Mouse (Mus musculus): Measurements from ENCODE around the gene Mecom. TPM values are rescaled to one million over a fixed set of nuclear protein-coding genes. Genes with fewer than 3 reads are reported as not detected.

Gene Mecom
- polyA plus RNA-seq, 1 experiment from 2014 or later, result 89.3 TPM

- H3K36me3 ChIP-seq (ENCODE audit: control insufficient read depth, insufficient read depth, low read length), result no peaks in the 10 kb centered on the region
- ATAC-seq (ENCODE audit: low FRiP score, low TSS enrichment), result no peak
- WGBS, result 37% methylated on average over 4 of the region's 4 CpGs
- H3K9ac ChIP-seq (ENCODE audit: low read depth, low read length), result no peak overlapping the region
- H3K4me2 ChIP-seq (replicated peaks; ENCODE audit: low read depth, low read length), result no peak overlapping the region
- H3K27ac ChIP-seq (ENCODE audit: low read depth, low read length), result no peak overlapping the region
- peaks cover 21% of the 10 kb centered on the region; the same call in 1 of the 2 replicates for H3K4me1 ChIP-seq (ENCODE audit: control insufficient read depth, insufficient read depth, low read length)
- no peaks in the 10 kb centered on the region for H3K9me3 ChIP-seq (ENCODE audit: control insufficient read depth, low read length)
- H3K4me3 ChIP-seq (ENCODE audit: low read length), result no peak overlapping the region
- peaks cover 18% of the 10 kb centered on the region for H3K27me3 ChIP-seq (ENCODE audit: control insufficient read depth, insufficient read depth, low read length)
Measured at GRCm38 (mm10) chr3:30511062-30511640, 36.7 kb downstream of the Mecom start.

GRCm38 (mm10) chr3:30510646-30511045, 37.2 kb downstream of the Mecom start:
- Histone ChIP-seq H3K27ac (ENCODE audit: low read depth, low read length) (peak overlapping the region; percentile 94; the same call in 1 of the 2 replicates), H3K36me3 (ENCODE audit: control insufficient read depth, insufficient read depth, low read length) (no peaks in the 10 kb centered on the region), H3K27me3 (ENCODE audit: control insufficient read depth, insufficient read depth, low read length) (peaks cover 15% of the 10 kb centered on the region), H3K9me3 (ENCODE audit: control insufficient read depth, low read length) (no peaks in the 10 kb centered on the region), H3K4me1 (ENCODE audit: control insufficient read depth, insufficient read depth, low read length) (peaks cover 26% of the 10 kb centered on the region; the same call in 1 of the 2 replicates), H3K4me2 (replicated peaks; ENCODE audit: low read depth, low read length) (peak overlapping the region; percentile 90; the same call in 1 of the 2 replicates), H3K4me3 (ENCODE audit: low read length) (no peak overlapping the region), H3K9ac (ENCODE audit: low read depth, low read length) (no peak overlapping the region)
- no peak for ATAC-seq (ENCODE audit: low FRiP score, low TSS enrichment)
- WGBS, result 16% methylated on average over 8 of the region's 8 CpGs

GRCm38 (mm10) chr3:30510105-30510504, 37.7 kb downstream of the Mecom start:
- H3K9ac ChIP-seq (ENCODE audit: low read depth, low read length), result peak overlapping the region; percentile 84; the same call in 1 of the 2 replicates
- under 1% methylated on average over 16 of the region's 16 CpGs for WGBS
- H3K4me3 ChIP-seq (ENCODE audit: low read length), result peak overlapping the region; percentile 67
- peaks cover 18% of the 10 kb centered on the region for H3K27me3 ChIP-seq (ENCODE audit: control insufficient read depth, insufficient read depth, low read length)
- no peaks in the 10 kb centered on the region for H3K9me3 ChIP-seq (ENCODE audit: control insufficient read depth, low read length)
- H3K36me3 ChIP-seq (ENCODE audit: control insufficient read depth, insufficient read depth, low read length), result no peaks in the 10 kb centered on the region
- no peak for ATAC-seq (ENCODE audit: low FRiP score, low TSS enrichment)
- H3K27ac ChIP-seq (ENCODE audit: low read depth, low read length), result peak overlapping the region; percentile 94; the same call in 1 of the 2 replicates
- H3K4me2 ChIP-seq (replicated peaks; ENCODE audit: low read depth, low read length), result peak overlapping the region; percentile 90
- peaks cover 31% of the 10 kb centered on the region; the same call in 1 of the 2 replicates for H3K4me1 ChIP-seq (ENCODE audit: control insufficient read depth, insufficient read depth, low read length)

- Histone ChIP-seq H3K4me3 (ENCODE audit: low read length) (peak overlapping the region; percentile 67), H3K4me1 (ENCODE audit: control insufficient read depth, insufficient read depth, low read length) (peaks cover 39% of the 10 kb centered on the region), H3K9ac (ENCODE audit: low read depth, low read length) (peak overlapping the region; percentile 84), H3K9me3 (ENCODE audit: control insufficient read depth, low read length) (no peaks in the 10 kb centered on the region), H3K27ac (ENCODE audit: low read depth, low read length) (peak overlapping the region; percentile 94), H3K36me3 (ENCODE audit: control insufficient read depth, insufficient read depth, low read length) (no peaks in the 10 kb centered on the region), H3K27me3 (ENCODE audit: control insufficient read depth, insufficient read depth, low read length) (peaks cover 21% of the 10 kb centered on the region), H3K4me2 (replicated peaks; ENCODE audit: low read depth, low read length) (peak overlapping the region; percentile 90)
- peak; percentile 53 for ATAC-seq (ENCODE audit: low FRiP score, low TSS enrichment)
- WGBS, result under 1% methylated on average over 38 of the region's 55 CpGs
Measured at GRCm38 (mm10) chr3:30508930-30509910, 38.6 kb downstream of the Mecom start.

GRCm38 (mm10) chr3:30508296-30508929, 39.4 kb downstream of the Mecom start:
- Histone ChIP-seq H3K9me3 (ENCODE audit: control insufficient read depth, low read length) (no peaks in the 10 kb centered on the region), H3K36me3 (ENCODE audit: control insufficient read depth, insufficient read depth, low read length) (no peaks in the 10 kb centered on the region), H3K4me2 (replicated peaks; ENCODE audit: low read depth, low read length) (peak overlapping the region; percentile 90), H3K27ac (ENCODE audit: low read depth, low read length) (peak overlapping the region; percentile 94), H3K9ac (ENCODE audit: low read depth, low read length) (peak overlapping the region; percentile 84), H3K4me3 (ENCODE audit: low read length) (peak overlapping the region; percentile 67), H3K27me3 (ENCODE audit: control insufficient read depth, insufficient read depth, low read length) (peaks cover 25% of the 10 kb centered on the region), H3K4me1 (ENCODE audit: control insufficient read depth, insufficient read depth, low read length) (peaks cover 37% of the 10 kb centered on the region)
- WGBS, result under 1% methylated on average over 38 of the region's 73 CpGs
- ATAC-seq (ENCODE audit: low FRiP score, low TSS enrichment), result peak; percentile 81

GRCm38 (mm10) chr3:30507576-30508295, 40.1 kb downstream of the Mecom start:
- Histone ChIP-seq H3K4me1 (ENCODE audit: control insufficient read depth, insufficient read depth, low read length) (peaks cover 35% of the 10 kb centered on the region), H3K9ac (ENCODE audit: low read depth, low read length) (peak overlapping the region; percentile 84), H3K36me3 (ENCODE audit: control insufficient read depth, insufficient read depth, low read length) (no peaks in the 10 kb centered on the region), H3K4me2 (replicated peaks; ENCODE audit: low read depth, low read length) (peak overlapping the region; percentile 90), H3K27ac (ENCODE audit: low read depth, low read length) (peak overlapping the region; percentile 94), H3K27me3 (ENCODE audit: control insufficient read depth, insufficient read depth, low read length) (peaks cover 23% of the 10 kb centered on the region), H3K9me3 (ENCODE audit: control insufficient read depth, low read length) (no peaks in the 10 kb centered on the region), H3K4me3 (ENCODE audit: low read length) (peak overlapping the region; percentile 67)
- ATAC-seq (ENCODE audit: low FRiP score, low TSS enrichment), result peak; percentile 10; the same call in 1 of the 2 replicates
- WGBS, result under 1% methylated on average over 41 of the region's 41 CpGs

GRCm38 (mm10) chr3:30507028-30507575, 40.7 kb downstream of the Mecom start:
- Histone ChIP-seq H3K27ac (ENCODE audit: low read depth, low read length) (peak overlapping the region; percentile 94), H3K9ac (ENCODE audit: low read depth, low read length) (peak overlapping the region; percentile 84), H3K4me1 (ENCODE audit: control insufficient read depth, insufficient read depth, low read length) (peaks cover 30% of the 10 kb centered on the region), H3K4me2 (replicated peaks; ENCODE audit: low read depth, low read length) (peak overlapping the region; percentile 90), H3K36me3 (ENCODE audit: control insufficient read depth, insufficient read depth, low read length) (no peaks in the 10 kb centered on the region), H3K9me3 (ENCODE audit: control insufficient read depth, low read length) (no peaks in the 10 kb centered on the region), H3K27me3 (ENCODE audit: control insufficient read depth, insufficient read depth, low read length) (peaks cover 21% of the 10 kb centered on the region), H3K4me3 (ENCODE audit: low read length) (peak overlapping the region; percentile 67)
- ATAC-seq (ENCODE audit: low FRiP score, low TSS enrichment), result no peak
- under 1% methylated on average over 22 of the region's 22 CpGs for WGBS

Data from kidney, embryonic 14.5 days (tissue).